Mouse (Mus musculus): ENCODE data around the gene Olfr713. TPM values are rescaled to one million over a fixed set of nuclear protein-coding genes. Genes with fewer than 3 reads are reported as not detected.

Gene Olfr713
- not detected in 2 replicates for polyA plus RNA-seq (2015; fragmentation: Nextera tagmentation; extraction: Ambion mirVana)

GRCm38 (mm10) chr7:107030874-107031273, at the start of gene Olfr713:
Gene Olfr713, plus strand, starts transcription at chr7:107031174.
- WGBS: 81% methylated on average over 1 of the region's 1 CpGs
- Histone ChIP-seq H3K9me3 (replicated peaks; ENCODE audit: control insufficient read depth, low read length) (no peaks in the 10 kb centered on the region), H3K4me3 (replicated peaks; ENCODE audit: low read length) (no peak within 1 kb of the TSS), H3K9ac (ENCODE audit: low read length) (no peak within 1 kb of the TSS), H3K4me2 (ENCODE audit: low read depth, low read length) (no peak within 1 kb of the TSS), H3K4me1 (ENCODE audit: control insufficient read depth, insufficient read depth, low read length) (no peaks in the 10 kb centered on the region), H3K27ac (ENCODE audit: low read length) (no peak within 1 kb of the TSS), H3K36me3 (ENCODE audit: control insufficient read depth, insufficient read depth, low read length) (no peaks in the 10 kb centered on the region), H3K27me3 (ENCODE audit: control insufficient read depth, insufficient read depth, low read length) (no peaks in the 10 kb centered on the region)
- ATAC-seq (ENCODE audit: insufficient read depth, low FRiP score): no peak; the same call in 1 of the 2 replicates

- Histone ChIP-seq H3K9me3 (replicated peaks; ENCODE audit: control insufficient read depth, low read length) (no peaks in the 10 kb centered on the region), H3K27ac (ENCODE audit: low read length) (no peak overlapping the region), H3K4me3 (replicated peaks; ENCODE audit: low read length) (no peak overlapping the region), H3K9ac (ENCODE audit: low read length) (no peak overlapping the region), H3K4me1 (ENCODE audit: control insufficient read depth, insufficient read depth, low read length) (no peaks in the 10 kb centered on the region), H3K27me3 (ENCODE audit: control insufficient read depth, insufficient read depth, low read length) (no peaks in the 10 kb centered on the region), H3K36me3 (ENCODE audit: control insufficient read depth, insufficient read depth, low read length) (no peaks in the 10 kb centered on the region), H3K4me2 (ENCODE audit: low read depth, low read length) (no peak overlapping the region)
- 87% methylated on average over 3 of the region's 3 CpGs for WGBS
- ATAC-seq (ENCODE audit: insufficient read depth, low FRiP score): no peak
These were observed 45.7 kb upstream of the Olfr713 start for GRCm38 (mm10) chr7:106985236-106985635.

DNA sequence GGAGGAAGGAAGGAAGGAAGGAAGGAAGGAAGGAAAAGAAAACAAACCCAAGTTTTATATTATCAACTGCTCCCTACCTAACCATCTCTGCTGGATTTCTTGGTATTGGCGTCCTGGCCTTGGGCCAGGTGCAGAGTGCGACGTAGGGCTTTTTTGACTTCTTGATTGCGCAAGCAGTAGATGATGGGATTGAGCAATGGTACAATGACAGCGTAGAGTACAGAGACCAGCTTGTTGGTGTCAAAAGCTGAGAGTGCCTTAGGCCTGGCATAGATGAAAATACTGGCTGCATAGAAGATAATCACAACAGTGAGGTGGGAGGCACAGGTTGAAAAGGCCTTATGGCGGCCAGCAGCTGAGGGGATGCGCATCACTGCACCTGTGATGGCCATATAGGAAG, 30.2 kb upstream of the Olfr713 start:
- Histone ChIP-seq H3K4me2 (ENCODE audit: low read depth, low read length) (no peak overlapping the region), H3K36me3 (ENCODE audit: control insufficient read depth, insufficient read depth, low read length) (no peaks in the 10 kb centered on the region), H3K27me3 (ENCODE audit: control insufficient read depth, insufficient read depth, low read length) (no peaks in the 10 kb centered on the region), H3K9ac (ENCODE audit: low read length) (no peak overlapping the region), H3K4me1 (ENCODE audit: control insufficient read depth, insufficient read depth, low read length) (no peaks in the 10 kb centered on the region), H3K9me3 (replicated peaks; ENCODE audit: control insufficient read depth, low read length) (no peaks in the 10 kb centered on the region), H3K4me3 (replicated peaks; ENCODE audit: low read length) (no peak overlapping the region), H3K27ac (ENCODE audit: low read length) (no peak overlapping the region)
- WGBS: 86% methylated on average over 7 of the region's 7 CpGs
- ATAC-seq (ENCODE audit: insufficient read depth, low FRiP score): no peak

DNA sequence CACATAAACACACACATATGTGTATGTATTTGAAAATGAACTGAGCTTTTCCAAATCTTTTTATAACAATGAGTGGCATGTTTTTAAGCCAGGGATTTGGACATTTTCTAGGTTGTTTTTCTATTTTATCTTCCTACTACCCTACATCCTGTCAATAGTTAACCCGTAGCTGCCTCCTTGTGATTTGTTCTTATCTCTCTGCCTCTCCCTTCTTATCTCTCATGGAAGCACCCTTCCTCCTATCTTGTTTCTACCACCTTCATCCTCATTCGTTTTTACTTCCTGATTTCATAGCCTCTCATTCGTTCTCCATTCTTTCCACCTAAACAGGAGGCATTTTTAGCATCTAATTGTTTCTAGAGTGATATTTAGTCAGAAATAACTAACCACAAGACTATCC, 26.8 kb upstream of the Olfr713 start:
- Histone ChIP-seq H3K4me1 (ENCODE audit: control insufficient read depth, insufficient read depth, low read length) (no peaks in the 10 kb centered on the region), H3K4me3 (replicated peaks; ENCODE audit: low read length) (no peak overlapping the region), H3K9ac (ENCODE audit: low read length) (no peak overlapping the region), H3K36me3 (ENCODE audit: control insufficient read depth, insufficient read depth, low read length) (no peaks in the 10 kb centered on the region), H3K27me3 (ENCODE audit: control insufficient read depth, insufficient read depth, low read length) (no peaks in the 10 kb centered on the region), H3K4me2 (ENCODE audit: low read depth, low read length) (no peak overlapping the region), H3K27ac (ENCODE audit: low read length) (no peak overlapping the region), H3K9me3 (replicated peaks; ENCODE audit: control insufficient read depth, low read length) (no peaks in the 10 kb centered on the region)
- ATAC-seq (ENCODE audit: insufficient read depth, low FRiP score): no peak
- 32% methylated on average over 3 of the region's 3 CpGs for WGBS

GRCm38 (mm10) chr7:107005972-107006371, 25.0 kb upstream of the Olfr713 start, which contains the start of gene Olfr2:
Gene Olfr2, minus strand, starts transcription at chr7:107006072.
- no peak for ATAC-seq (ENCODE audit: insufficient read depth, low FRiP score)
- H3K9me3 ChIP-seq (replicated peaks; ENCODE audit: control insufficient read depth, low read length): no peaks in the 10 kb centered on the region
- H3K4me2 ChIP-seq (ENCODE audit: low read depth, low read length): no peak within 1 kb of the TSS
- H3K9ac ChIP-seq (ENCODE audit: low read length): no peak within 1 kb of the TSS
- H3K36me3 ChIP-seq (ENCODE audit: control insufficient read depth, insufficient read depth, low read length): no peaks in the 10 kb centered on the region
- H3K4me1 ChIP-seq (ENCODE audit: control insufficient read depth, insufficient read depth, low read length): no peaks in the 10 kb centered on the region
- no peak within 1 kb of the TSS for H3K27ac ChIP-seq (ENCODE audit: low read length)
- H3K27me3 ChIP-seq (ENCODE audit: control insufficient read depth, insufficient read depth, low read length): no peaks in the 10 kb centered on the region
- WGBS: 46% methylated on average over 1 of the region's 1 CpGs
- H3K4me3 ChIP-seq (replicated peaks; ENCODE audit: low read length): no peak within 1 kb of the TSS

DNA sequence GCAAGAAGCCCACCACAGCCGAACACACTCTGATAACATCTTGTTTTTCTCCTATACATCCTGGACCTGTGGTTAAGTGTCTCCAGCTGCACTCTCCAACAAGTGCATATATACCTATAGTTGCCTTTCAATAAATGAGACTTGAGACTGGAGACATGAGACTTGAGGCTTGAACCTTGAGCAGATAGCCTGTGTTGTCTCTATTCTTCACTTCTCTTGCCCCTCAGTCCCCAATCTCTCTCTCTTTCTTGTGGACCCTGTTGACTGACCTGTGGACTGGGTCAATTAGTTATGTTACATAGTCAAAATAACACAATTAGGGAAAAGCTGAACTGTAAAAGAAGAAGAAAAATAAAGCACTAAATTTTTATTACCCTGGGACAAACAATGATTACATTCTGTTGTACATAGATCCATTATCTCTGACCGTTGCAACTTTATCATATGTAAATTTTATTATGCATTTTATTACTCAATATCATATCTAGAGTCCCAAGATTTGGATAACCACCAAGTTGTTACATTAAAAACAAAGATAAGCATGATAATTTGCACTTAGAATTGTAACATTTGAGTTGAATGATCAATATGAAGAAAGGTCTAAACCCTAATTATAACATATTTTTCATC, 9.1 kb downstream of the Olfr713 start:
- Histone ChIP-seq H3K27me3 (ENCODE audit: control insufficient read depth, insufficient read depth, low read length) (no peaks in the 10 kb centered on the region), H3K36me3 (ENCODE audit: control insufficient read depth, insufficient read depth, low read length) (no peaks in the 10 kb centered on the region), H3K4me2 (ENCODE audit: low read depth, low read length) (no peak overlapping the region), H3K4me1 (ENCODE audit: control insufficient read depth, insufficient read depth, low read length) (no peaks in the 10 kb centered on the region), H3K27ac (ENCODE audit: low read length) (no peak overlapping the region), H3K9me3 (replicated peaks; ENCODE audit: control insufficient read depth, low read length) (no peaks in the 10 kb centered on the region), H3K9ac (ENCODE audit: low read length) (no peak overlapping the region), H3K4me3 (replicated peaks; ENCODE audit: low read length) (no peak overlapping the region)
- 71% methylated on average over 2 of the region's 2 CpGs for WGBS
- ATAC-seq (ENCODE audit: insufficient read depth, low FRiP score): no peak

DNA sequence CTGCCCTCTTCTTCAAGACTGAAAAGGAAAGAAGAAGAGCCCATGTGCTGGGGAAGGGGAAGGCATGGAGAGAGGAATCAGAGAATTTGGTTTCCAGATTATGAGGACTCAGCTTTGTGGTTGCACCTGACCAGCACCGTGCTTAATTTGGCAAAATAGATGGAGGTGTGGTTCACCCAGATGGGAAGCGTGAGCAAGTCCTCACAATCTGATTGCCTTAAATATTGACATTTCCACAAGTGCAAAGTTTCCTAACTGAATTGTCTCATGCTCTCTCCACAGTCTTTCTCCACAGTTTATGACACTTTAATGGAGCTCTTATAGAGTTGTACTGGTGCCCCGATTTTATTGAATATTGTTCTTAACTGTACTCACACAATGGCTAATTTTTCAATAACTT, 12.2 kb downstream of the Olfr713 start:
- no peak overlapping the region for H3K27ac ChIP-seq (ENCODE audit: low read length)
- no peak overlapping the region for H3K4me3 ChIP-seq (replicated peaks; ENCODE audit: low read length)
- ATAC-seq (ENCODE audit: insufficient read depth, low FRiP score): no peak
- no peaks in the 10 kb centered on the region for H3K36me3 ChIP-seq (ENCODE audit: control insufficient read depth, insufficient read depth, low read length)
- H3K9me3 ChIP-seq (replicated peaks; ENCODE audit: control insufficient read depth, low read length): no peaks in the 10 kb centered on the region
- H3K4me1 ChIP-seq (ENCODE audit: control insufficient read depth, insufficient read depth, low read length): no peaks in the 10 kb centered on the region
- WGBS: 78% methylated on average over 3 of the region's 3 CpGs
- no peak overlapping the region for H3K9ac ChIP-seq (ENCODE audit: low read length)
- no peaks in the 10 kb centered on the region for H3K27me3 ChIP-seq (ENCODE audit: control insufficient read depth, insufficient read depth, low read length)
- no peak overlapping the region for H3K4me2 ChIP-seq (ENCODE audit: low read depth, low read length)

GRCm38 (mm10) chr7:107044407-107044806, 13.4 kb downstream of the Olfr713 start:
- no peak overlapping the region for H3K9ac ChIP-seq (ENCODE audit: low read length)
- H3K9me3 ChIP-seq (replicated peaks; ENCODE audit: control insufficient read depth, low read length): no peaks in the 10 kb centered on the region
- H3K27me3 ChIP-seq (ENCODE audit: control insufficient read depth, insufficient read depth, low read length): no peaks in the 10 kb centered on the region
- H3K4me1 ChIP-seq (ENCODE audit: control insufficient read depth, insufficient read depth, low read length): no peaks in the 10 kb centered on the region
- no peak overlapping the region for H3K4me3 ChIP-seq (replicated peaks; ENCODE audit: low read length)
- H3K27ac ChIP-seq (ENCODE audit: low read length): no peak overlapping the region
- H3K4me2 ChIP-seq (ENCODE audit: low read depth, low read length): no peak overlapping the region
- ATAC-seq (ENCODE audit: insufficient read depth, low FRiP score): no peak
- WGBS: 68% methylated on average over 1 of the region's 1 CpGs
- H3K36me3 ChIP-seq (ENCODE audit: control insufficient read depth, insufficient read depth, low read length): no peaks in the 10 kb centered on the region

GRCm38 (mm10) chr7:107045833-107046232, 14.9 kb downstream of the Olfr713 start:
- Histone ChIP-seq H3K36me3 (ENCODE audit: control insufficient read depth, insufficient read depth, low read length) (no peaks in the 10 kb centered on the region), H3K4me2 (ENCODE audit: low read depth, low read length) (no peak overlapping the region), H3K27me3 (ENCODE audit: control insufficient read depth, insufficient read depth, low read length) (no peaks in the 10 kb centered on the region), H3K4me3 (replicated peaks; ENCODE audit: low read length) (no peak overlapping the region), H3K9me3 (replicated peaks; ENCODE audit: control insufficient read depth, low read length) (no peaks in the 10 kb centered on the region), H3K9ac (ENCODE audit: low read length) (no peak overlapping the region), H3K27ac (ENCODE audit: low read length) (no peak overlapping the region), H3K4me1 (ENCODE audit: control insufficient read depth, insufficient read depth, low read length) (no peaks in the 10 kb centered on the region)
- ATAC-seq (ENCODE audit: insufficient read depth, low FRiP score): no peak
- WGBS: 2% methylated on average over 5 of the region's 5 CpGs

All from stomach, embryonic 16.5 days (tissue).